Mouse (Mus musculus): ENCODE measurements around the gene Timm44. TPM values are rescaled to one million over a fixed set of nuclear protein-coding genes. Genes with fewer than 3 reads are reported as not detected.
A peak's percentile ranks its signal among the peaks of the same experiment; 100 is the strongest.

Timm44 gene
- polyA plus RNA-seq (2015; fragmentation: Nextera tagmentation; extraction: Ambion mirVana) = 73.5 and 74.6 TPM in 2 replicates

- H3K4me2 ChIP-seq (ENCODE audit: low read depth, low read length) = peak within 1 kb of the TSS; percentile 77
- peak within 1 kb of the TSS; percentile 61 for H3K27ac ChIP-seq (ENCODE audit: low read length)
- H3K9ac ChIP-seq (ENCODE audit: low read depth, low read length) = peak within 1 kb of the TSS; percentile 83
- H3K9me3 ChIP-seq (ENCODE audit: control insufficient read depth, low read length) = no peaks in the 10 kb centered on the region
- WGBS = under 1% methylated on average over 39 of the region's 39 CpGs
- peak within 1 kb of the TSS; percentile 86 for H3K4me3 ChIP-seq (ENCODE audit: low read length)
- H3K4me1 ChIP-seq (ENCODE audit: control insufficient read depth, insufficient read depth, low read length) = peaks cover 8% of the 10 kb centered on the region
- ATAC-seq = peak; percentile 97
- peaks cover 5% of the 10 kb centered on the region for H3K36me3 ChIP-seq (ENCODE audit: control insufficient read depth, insufficient read depth, low read length)
- H3K27me3 ChIP-seq (replicated peaks; ENCODE audit: control insufficient read depth, insufficient read depth, low read length) = no peaks in the 10 kb centered on the region
These were observed at the start of gene Timm44 for GRCm38 (mm10) chr8:4275275-4276110. Timm44 (minus strand) TSS chr8:4275913.

GRCm38 (mm10) chr8:4324983-4325750 lies 49.5 kb upstream of the Timm44 start, which contains the start of the genes Ccl25 and Elavl1:
Ccl25 (plus strand) TSS chr8:4325210.
Elavl1 (minus strand) TSS chr8:4325413.
- Histone ChIP-seq H3K9ac (ENCODE audit: low read depth, low read length) (peak within 1 kb of the TSS; percentile 98), H3K36me3 (ENCODE audit: control insufficient read depth, insufficient read depth, low read length) (peaks cover 12% of the 10 kb centered on the region), H3K4me3 (ENCODE audit: low read length) (peak within 1 kb of the TSS; percentile 97), H3K27ac (ENCODE audit: low read length) (peak within 1 kb of the TSS; percentile 90), H3K4me2 (ENCODE audit: low read depth, low read length) (peak within 1 kb of the TSS; percentile 82), H3K27me3 (replicated peaks; ENCODE audit: control insufficient read depth, insufficient read depth, low read length) (no peaks in the 10 kb centered on the region), H3K4me1 (ENCODE audit: control insufficient read depth, insufficient read depth, low read length) (peaks cover 28% of the 10 kb centered on the region), H3K9me3 (ENCODE audit: control insufficient read depth, low read length) (no peaks in the 10 kb centered on the region)
- peak; percentile 99 for ATAC-seq
- WGBS = under 1% methylated on average over 78 of the region's 78 CpGs

- peak overlapping the region; percentile 82 for H3K4me2 ChIP-seq (ENCODE audit: low read depth, low read length)
- no peaks in the 10 kb centered on the region for H3K9me3 ChIP-seq (ENCODE audit: control insufficient read depth, low read length)
- peak overlapping the region; percentile 98 for H3K9ac ChIP-seq (ENCODE audit: low read depth, low read length)
- peak overlapping the region; percentile 85 for H3K27ac ChIP-seq (ENCODE audit: low read length)
- peaks cover 34% of the 10 kb centered on the region for H3K4me1 ChIP-seq (ENCODE audit: control insufficient read depth, insufficient read depth, low read length)
- H3K36me3 ChIP-seq (ENCODE audit: control insufficient read depth, insufficient read depth, low read length) = peaks cover 12% of the 10 kb centered on the region; the same call in 1 of the 2 replicates
- ATAC-seq = peak; percentile 78
- peak overlapping the region; percentile 97 for H3K4me3 ChIP-seq (ENCODE audit: low read length)
- under 1% methylated on average over 42 of the region's 42 CpGs for WGBS
- H3K27me3 ChIP-seq (replicated peaks; ENCODE audit: control insufficient read depth, insufficient read depth, low read length) = no peaks in the 10 kb centered on the region
These were observed 48.8 kb upstream of the Timm44 start for GRCm38 (mm10) chr8:4324525-4324924.

- WGBS = 3% methylated on average over 6 of the region's 6 CpGs
- peaks cover 9% of the 10 kb centered on the region; the same call in 1 of the 2 replicates for H3K36me3 ChIP-seq (ENCODE audit: control insufficient read depth, insufficient read depth, low read length)
These were observed 48.2 kb upstream of the Timm44 start for GRCm38 (mm10) chr8:4323917-4324316.

GRCm38 (mm10) chr8:4322470-4322869 lies 46.8 kb upstream of the Timm44 start:
- no peaks in the 10 kb centered on the region for H3K27me3 ChIP-seq (replicated peaks; ENCODE audit: control insufficient read depth, insufficient read depth, low read length)
- H3K27ac ChIP-seq (ENCODE audit: low read length) = no peak overlapping the region
- peaks cover 42% of the 10 kb centered on the region for H3K4me1 ChIP-seq (ENCODE audit: control insufficient read depth, insufficient read depth, low read length)
- H3K4me3 ChIP-seq (ENCODE audit: low read length) = no peak overlapping the region
- no peak overlapping the region for H3K9ac ChIP-seq (ENCODE audit: low read depth, low read length)
- no peak for ATAC-seq
- H3K36me3 ChIP-seq (ENCODE audit: control insufficient read depth, insufficient read depth, low read length) = no peaks in the 10 kb centered on the region; the same call in 1 of the 2 replicates
- no peaks in the 10 kb centered on the region for H3K9me3 ChIP-seq (ENCODE audit: control insufficient read depth, low read length)
- H3K4me2 ChIP-seq (ENCODE audit: low read depth, low read length) = no peak overlapping the region
- 29% methylated on average over 2 of the region's 2 CpGs for WGBS

More at GRCm38 (mm10) chr8:4323917-4324316, 48.2 kb upstream of the Timm44 start:
- no peak for ATAC-seq
- Histone ChIP-seq H3K4me1 (ENCODE audit: control insufficient read depth, insufficient read depth, low read length) (peaks cover 39% of the 10 kb centered on the region), H3K27me3 (replicated peaks; ENCODE audit: control insufficient read depth, insufficient read depth, low read length) (no peaks in the 10 kb centered on the region), H3K27ac (ENCODE audit: low read length) (0 out of 2 replicates have a peak overlapping the region, but pooled peaks have one; percentile 19), H3K9ac (ENCODE audit: low read depth, low read length) (peak overlapping the region; percentile 98), H3K4me2 (ENCODE audit: low read depth, low read length) (peak overlapping the region; percentile 82), H3K9me3 (ENCODE audit: control insufficient read depth, low read length) (no peaks in the 10 kb centered on the region), H3K4me3 (ENCODE audit: low read length) (peak overlapping the region; percentile 97)

GRCm38 (mm10) chr8:4321031-4321430 lies 45.3 kb upstream of the Timm44 start:
- H3K27me3 ChIP-seq (replicated peaks; ENCODE audit: control insufficient read depth, insufficient read depth, low read length) = no peaks in the 10 kb centered on the region
- no peak overlapping the region for H3K27ac ChIP-seq (ENCODE audit: low read length)
- H3K9me3 ChIP-seq (ENCODE audit: control insufficient read depth, low read length) = no peaks in the 10 kb centered on the region
- H3K4me3 ChIP-seq (ENCODE audit: low read length) = no peak overlapping the region
- H3K9ac ChIP-seq (ENCODE audit: low read depth, low read length) = no peak overlapping the region
- peaks cover 42% of the 10 kb centered on the region for H3K4me1 ChIP-seq (ENCODE audit: control insufficient read depth, insufficient read depth, low read length)
- WGBS = 58% methylated on average over 2 of the region's 2 CpGs
- H3K36me3 ChIP-seq (ENCODE audit: control insufficient read depth, insufficient read depth, low read length) = no peaks in the 10 kb centered on the region; the same call in 1 of the 2 replicates
- H3K4me2 ChIP-seq (ENCODE audit: low read depth, low read length) = no peak overlapping the region
- no peak for ATAC-seq

- no peak overlapping the region for H3K9ac ChIP-seq (ENCODE audit: low read depth, low read length)
- H3K9me3 ChIP-seq (ENCODE audit: control insufficient read depth, low read length) = no peaks in the 10 kb centered on the region
- H3K27me3 ChIP-seq (replicated peaks; ENCODE audit: control insufficient read depth, insufficient read depth, low read length) = no peaks in the 10 kb centered on the region
- H3K4me2 ChIP-seq (ENCODE audit: low read depth, low read length) = no peak overlapping the region
- 95% methylated on average over 1 of the region's 1 CpGs for WGBS
- ATAC-seq = no peak
- no peak overlapping the region for H3K4me3 ChIP-seq (ENCODE audit: low read length)
- H3K36me3 ChIP-seq (ENCODE audit: control insufficient read depth, insufficient read depth, low read length) = no peaks in the 10 kb centered on the region; the same call in 1 of the 2 replicates
- H3K4me1 ChIP-seq (ENCODE audit: control insufficient read depth, insufficient read depth, low read length) = peaks cover 38% of the 10 kb centered on the region
- no peak overlapping the region for H3K27ac ChIP-seq (ENCODE audit: low read length)
These were observed 44.7 kb upstream of the Timm44 start for GRCm38 (mm10) chr8:4320404-4320803.

GRCm38 (mm10) chr8:4319573-4319872 lies 43.8 kb upstream of the Timm44 start:
- H3K27ac ChIP-seq (ENCODE audit: low read length) = 0 out of 2 replicates have a peak overlapping the region, but pooled peaks have one; percentile 17
- 89% methylated on average over 11 of the region's 11 CpGs for WGBS

More at GRCm38 (mm10) chr8:4319573-4319872, 43.8 kb upstream of the Timm44 start:
- ATAC-seq = no peak
- no peak overlapping the region for H3K4me3 ChIP-seq (ENCODE audit: low read length)
- H3K36me3 ChIP-seq (ENCODE audit: control insufficient read depth, insufficient read depth, low read length) = no peaks in the 10 kb centered on the region; the same call in 1 of the 2 replicates
- no peaks in the 10 kb centered on the region for H3K27me3 ChIP-seq (replicated peaks; ENCODE audit: control insufficient read depth, insufficient read depth, low read length)
- no peak overlapping the region for H3K4me2 ChIP-seq (ENCODE audit: low read depth, low read length)
- no peak overlapping the region for H3K9ac ChIP-seq (ENCODE audit: low read depth, low read length)
- H3K4me1 ChIP-seq (ENCODE audit: control insufficient read depth, insufficient read depth, low read length) = peaks cover 38% of the 10 kb centered on the region
- H3K9me3 ChIP-seq (ENCODE audit: control insufficient read depth, low read length) = no peaks in the 10 kb centered on the region

All from intestine, embryonic 16.5 days (tissue).